Mouse (Mus musculus) spleen, adult 2 months (tissue): ENCODE results near the gene Vat1l. TPM values are rescaled to one million over a fixed set of nuclear protein-coding genes. Genes with fewer than 3 reads are reported as not detected.

Source experiments
- DNase-seq, 2 experiments: peaks; one replicate each; pipeline versions ENCODE4 v3.0.0 to v3.0.0-alpha.2; 2012 to 2021; ENCODE audit warnings: low spot score in 2 of 2, low read depth in 1 of 2
- H3K27ac ChIP-seq: fragments of 200-500 bp; 2 replicates; pipeline ENCODE4 v1.5.1; 2012; ENCODE audit warnings: low read length, inconsistent platforms; ENCODE audit not compliant: insufficient read depth
- H3K27me3 ChIP-seq: fragments of 200-500 bp; 2 replicates; pipeline ENCODE4 v1.6.1; 2012; ENCODE audit warnings: mild to moderate bottlenecking, moderate library complexity, low read length, inconsistent platforms; ENCODE audit not compliant: control insufficient read depth, insufficient read depth
- H3K36me3 ChIP-seq: fragments of 200-500 bp; 2 replicates; pipeline ENCODE4 v1.6.1; 2012; ENCODE audit warnings: mild to moderate bottlenecking, low read length, inconsistent platforms; ENCODE audit not compliant: control insufficient read depth, insufficient read depth
- H3K4me1 ChIP-seq: fragments of 200-500 bp; 2 replicates; pipeline ENCODE4 v1.6.1; 2011; ENCODE audit warnings: inconsistent platforms; ENCODE audit not compliant: control insufficient read depth, insufficient read depth, insufficient read length
- H3K4me3 ChIP-seq: fragments of 200-500 bp; 2 replicates; pipeline ENCODE4 v1.5.1; 2011; ENCODE audit warnings: mild to moderate bottlenecking, inconsistent platforms; ENCODE audit not compliant: insufficient read depth, insufficient read length; ENCODE audit errors: extremely low read depth
- CTCF ChIP-seq: fragments of 200-500 bp; IDR thresholded peaks from 2 replicates; pipeline ENCODE4 v1.5.1; 2011; ENCODE audit warnings: mild to moderate bottlenecking, inconsistent platforms; ENCODE audit not compliant: insufficient read depth, insufficient read length, insufficient replicate concordance; ENCODE audit errors: extremely low read depth
- POLR2A ChIP-seq: fragments of 200-500 bp; IDR thresholded peaks from 2 replicates; pipeline ENCODE4 v1.6.1; 2011; ENCODE audit warnings: low read depth, low read length, inconsistent platforms
- WGBS: fragments of 180-500 bp; shearing (Covaris S2); methylation state at CpG from one replicate; pipeline ENCODE4 v1.1.7; 2018; 5-methylcytosine and 5-hydroxymethylcytosine counted together
- polyA plus RNA-seq: library from polyadenylated mRNA; depleted of rRNA; stranded (reverse); fragments of >200 nt; gene quantifications from 2 replicates; pipeline ENCODE4 v1.2.3, GENCODE M21; 2012

Gene Vat1l
- polyA plus RNA-seq, 1 experiment, result not detected

DNA sequence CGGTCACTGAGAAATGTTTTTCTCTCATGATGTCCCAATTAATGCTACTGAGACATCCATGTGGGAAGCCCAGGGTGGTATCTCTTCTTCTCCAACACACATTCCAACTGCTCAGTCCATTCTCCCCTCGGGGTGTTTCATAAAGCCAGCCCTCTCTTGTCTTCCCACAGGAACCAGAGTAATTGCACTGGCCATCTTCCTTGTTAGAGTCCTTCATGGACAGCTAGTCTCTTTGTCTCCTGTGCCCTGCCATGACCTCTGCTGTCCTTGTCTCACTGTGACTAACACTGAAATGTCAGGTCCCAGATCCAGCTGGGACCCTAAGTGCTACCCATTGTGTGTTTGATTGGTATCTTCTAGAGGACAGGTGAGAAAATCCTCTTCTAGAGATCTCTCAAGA lies 116.7 kb downstream of the Vat1l start:
- WGBS, result 78% methylated on average over 2 of the region's 2 CpGs
- TF ChIP-seq CTCF, result no peak
- TF ChIP-seq POLR2A, result no peak
- Histone ChIP-seq H3K27ac (no peak overlapping the region), H3K36me3 (no peaks in the 10 kb centered on the region), H3K27me3 (no peaks in the 10 kb centered on the region), H3K4me1 (no peaks in the 10 kb centered on the region), H3K4me3 (no peak overlapping the region)
- no peak for DNase-seq

DNA sequence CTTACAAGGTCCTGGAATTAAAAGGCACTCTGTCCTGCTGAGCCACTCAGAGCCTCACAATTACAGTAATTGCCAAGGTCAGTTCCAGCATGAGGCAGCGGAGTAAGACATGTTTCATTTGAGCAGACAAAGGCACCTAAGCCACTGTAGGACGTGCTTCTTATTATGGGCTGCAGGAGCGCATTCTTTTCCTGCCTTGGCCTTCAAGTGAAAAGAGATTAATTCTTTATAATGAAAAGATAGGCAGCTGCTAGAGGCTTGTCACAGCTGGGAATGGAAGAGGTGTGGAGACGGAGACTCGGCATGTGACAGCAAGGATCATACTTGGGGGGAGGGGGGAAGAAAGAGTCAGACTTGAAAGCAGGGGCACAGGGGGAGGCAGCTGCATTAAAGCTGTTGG lies 126.5 kb downstream of the Vat1l start:
- Histone ChIP-seq H3K27ac (no peak overlapping the region), H3K36me3 (no peaks in the 10 kb centered on the region), H3K27me3 (no peaks in the 10 kb centered on the region), H3K4me1 (no peaks in the 10 kb centered on the region), H3K4me3 (no peak overlapping the region)
- TF ChIP-seq CTCF, result no peak
- TF ChIP-seq POLR2A, result no peak
- DNase-seq, result no peak
- 85% methylated on average over 5 of the region's 5 CpGs for WGBS

DNA sequence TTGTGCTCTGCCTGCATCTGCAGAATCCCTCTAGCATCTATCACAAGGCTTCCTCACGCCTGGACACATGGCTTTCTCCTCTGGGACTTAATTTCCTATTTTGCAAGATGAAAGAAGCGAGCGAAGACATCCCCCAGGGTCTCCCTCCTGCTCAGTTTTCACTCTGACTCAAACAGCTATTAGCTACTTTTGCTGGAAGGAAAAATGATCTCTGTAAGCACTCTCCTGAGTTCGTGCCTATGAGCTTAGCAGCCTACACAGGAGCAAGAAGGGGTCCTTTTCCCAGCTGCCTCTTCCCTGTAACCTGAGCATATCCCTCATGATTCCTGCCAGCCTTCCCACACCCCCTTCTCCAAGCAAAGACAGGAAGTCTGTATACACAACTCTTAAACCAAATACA lies 127.5 kb downstream of the Vat1l start:
- H3K27ac ChIP-seq, result no peak overlapping the region
- no peak for DNase-seq
- H3K4me3 ChIP-seq, result no peak overlapping the region
- no peaks in the 10 kb centered on the region for H3K4me1 ChIP-seq
- TF ChIP-seq POLR2A (no peak), CTCF (no peak)
- no peaks in the 10 kb centered on the region for H3K27me3 ChIP-seq
- no peaks in the 10 kb centered on the region for H3K36me3 ChIP-seq
- 66% methylated on average over 4 of the region's 4 CpGs for WGBS

DNA sequence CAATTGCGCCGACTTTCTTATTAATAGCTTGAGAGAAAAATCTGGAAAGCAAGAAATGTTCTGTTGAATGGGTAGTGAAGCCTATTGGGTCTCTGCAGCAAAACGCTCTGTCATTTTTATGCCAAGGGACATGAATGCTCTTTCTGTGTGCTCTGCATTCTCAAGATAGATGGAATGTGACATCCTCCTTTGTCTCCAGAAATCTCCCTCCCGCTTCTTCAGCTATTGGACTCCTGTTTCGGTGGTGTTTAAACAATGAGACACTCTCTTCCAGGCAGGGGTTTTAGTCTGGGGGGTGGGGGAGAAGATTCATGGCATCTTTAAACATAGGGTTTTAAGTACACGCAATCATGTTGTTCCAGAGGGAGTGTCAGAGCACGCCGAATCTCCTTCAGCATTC lies 130.3 kb downstream of the Vat1l start:
- H3K4me3 ChIP-seq, result no peak overlapping the region
- H3K27ac ChIP-seq, result no peak overlapping the region
- TF ChIP-seq POLR2A (no peak), CTCF (no peak)
- H3K4me1 ChIP-seq, result no peaks in the 10 kb centered on the region
- no peak for DNase-seq
- WGBS, result 88% methylated on average over 8 of the region's 8 CpGs
- no peaks in the 10 kb centered on the region for H3K27me3 ChIP-seq
- no peaks in the 10 kb centered on the region for H3K36me3 ChIP-seq

DNA sequence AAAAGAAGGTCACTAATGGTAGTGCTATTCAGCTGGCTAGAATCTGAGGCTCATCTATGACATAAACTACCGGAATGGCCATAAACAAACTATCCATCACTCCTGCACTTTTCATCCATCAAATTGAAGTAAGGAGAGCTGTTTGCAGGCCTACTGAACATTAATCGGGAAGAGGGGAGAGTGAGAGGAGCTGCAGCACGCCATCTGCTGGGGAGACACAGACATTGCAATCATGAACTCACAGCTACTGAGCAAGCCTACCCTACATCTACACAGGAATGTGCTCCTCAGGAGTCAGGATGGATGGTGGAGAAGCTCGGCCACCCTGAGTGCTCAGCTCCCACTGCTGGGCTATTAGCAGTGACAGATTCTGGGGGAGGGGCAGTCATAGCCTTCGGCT lies 136.9 kb downstream of the Vat1l start:
- no peak overlapping the region for H3K27ac ChIP-seq
- H3K4me1 ChIP-seq, result no peaks in the 10 kb centered on the region
- no peaks in the 10 kb centered on the region for H3K36me3 ChIP-seq
- H3K27me3 ChIP-seq, result no peaks in the 10 kb centered on the region
- WGBS, result 71% methylated on average over 5 of the region's 5 CpGs
- TF ChIP-seq CTCF (no peak), POLR2A (no peak)
- DNase-seq, result no peak
- H3K4me3 ChIP-seq, result no peak overlapping the region

DNA sequence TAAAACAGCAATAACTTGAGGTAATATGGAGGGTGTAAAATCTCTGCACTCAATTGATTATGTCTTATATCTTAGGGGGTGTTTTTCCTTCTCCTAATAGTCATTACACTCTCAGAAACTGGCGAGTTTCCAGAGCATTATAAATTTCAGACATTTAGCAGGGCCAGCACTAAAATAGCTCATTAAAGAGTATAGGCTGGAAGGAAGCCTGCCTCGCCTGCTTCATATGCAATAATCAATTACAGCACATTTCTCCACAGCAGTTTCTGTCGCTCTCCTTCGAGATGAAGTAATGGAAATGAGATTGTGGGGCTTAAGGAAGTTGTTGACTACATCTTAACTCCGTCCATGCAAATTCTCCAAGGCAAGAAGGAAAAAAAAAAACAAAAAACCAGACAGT lies 139.4 kb downstream of the Vat1l start:
- H3K27ac ChIP-seq, result no peak overlapping the region
- no peaks in the 10 kb centered on the region for H3K27me3 ChIP-seq
- no peak for TF ChIP-seq POLR2A
- TF ChIP-seq CTCF, result no peak
- WGBS, result 75% methylated on average over 5 of the region's 5 CpGs
- no peaks in the 10 kb centered on the region for H3K4me1 ChIP-seq
- no peak for DNase-seq
- H3K36me3 ChIP-seq, result no peaks in the 10 kb centered on the region
- no peak overlapping the region for H3K4me3 ChIP-seq

DNA sequence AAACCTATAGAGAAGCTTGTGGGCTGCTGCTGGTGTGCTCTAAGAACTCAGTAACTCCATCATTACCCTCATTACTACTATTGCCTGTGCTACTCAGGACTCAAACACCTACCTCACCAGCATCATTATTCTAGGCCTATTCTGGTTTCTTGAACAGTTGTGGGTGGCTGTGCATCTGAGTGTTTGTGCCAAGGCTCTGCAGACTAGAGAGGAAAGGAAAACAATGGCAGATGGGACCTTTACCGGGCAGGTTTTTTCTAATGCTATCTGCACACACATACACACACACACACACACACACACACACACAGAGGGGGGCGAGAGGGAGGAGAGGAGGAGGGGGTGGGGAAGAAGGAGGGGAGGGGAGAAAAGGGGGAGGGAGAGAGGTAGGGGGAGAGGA lies 140.6 kb downstream of the Vat1l start:
- no peak overlapping the region for H3K27ac ChIP-seq
- TF ChIP-seq CTCF (no peak), POLR2A (no peak)
- no peak for DNase-seq
- no peaks in the 10 kb centered on the region for H3K36me3 ChIP-seq
- H3K27me3 ChIP-seq, result no peaks in the 10 kb centered on the region
- 73% methylated on average over 2 of the region's 2 CpGs for WGBS
- no peak overlapping the region for H3K4me3 ChIP-seq
- H3K4me1 ChIP-seq, result no peaks in the 10 kb centered on the region
